Mouse (Mus musculus) MEL (cell line): ENCODE data around the gene Ptpa. TPM values are rescaled to one million over a fixed set of nuclear protein-coding genes. Genes with fewer than 3 reads are reported as not detected.

ENCODE experiments used
- DNase-seq: peaks from one replicate; pipeline ENCODE4 v3.0.0; 2011; ENCODE audit warnings: low read depth, low spot score
- H3K27ac ChIP-seq: 2 replicates; pipeline ENCODE4 v1.5.1; 2012; ENCODE audit warnings: low read depth, mild to moderate bottlenecking, control low read depth, low read length, moderate library complexity; ENCODE audit not compliant: control insufficient read depth
- H3K27me3 ChIP-seq, 2 experiments: fragments of 150-350 bp in 1 of 2; sonication (generic) in 1 of 2; 2 replicates each; pipeline ENCODE4 v1.6.1; 2012; ENCODE audit warnings: low read length in 2 of 2, mild to moderate bottlenecking in 2 of 2, improper control_type of control experiment in 1 of 2, moderate library complexity in 1 of 2; ENCODE audit not compliant: insufficient read depth in 2 of 2, control insufficient read depth in 1 of 2
- H3K36me3 ChIP-seq, 2 experiments: 2 replicates each; pipeline ENCODE4 v1.6.1; 2012 to 2014; ENCODE audit warnings: low read length in 2 of 2, improper control_type of control experiment in 1 of 2, inconsistent platforms in 1 of 2, mild to moderate bottlenecking in 1 of 2; ENCODE audit not compliant: insufficient read depth in 2 of 2, control insufficient read depth in 1 of 2
- H3K4me1 ChIP-seq, 2 experiments: fragments of 150-350 bp in 1 of 2; sonication (generic) in 1 of 2; 2 replicates each; pipeline ENCODE4 v1.6.1; 2012; ENCODE audit warnings: low read length in 2 of 2, improper control_type of control experiment in 1 of 2, mild to moderate bottlenecking in 1 of 2; ENCODE audit not compliant: insufficient read depth in 2 of 2, control insufficient read depth in 1 of 2
- H3K4me3 ChIP-seq, 2 experiments: fragments of 150-350 bp in 1 of 2; sonication (generic) in 1 of 2; 2 replicates each; pipeline ENCODE4 v1.5.1; 2012; ENCODE audit warnings: low read depth in 2 of 2, low read length in 2 of 2, mild to moderate bottlenecking in 2 of 2, moderate library complexity in 2 of 2, control low read depth in 1 of 2, improper control_type of control experiment in 1 of 2; ENCODE audit not compliant: control insufficient read depth in 1 of 2, insufficient read depth in 1 of 2
- H3K79me2 ChIP-seq: 2 replicates; pipeline ENCODE4 v1.6.1; 2012; ENCODE audit warnings: mild to moderate bottlenecking, low read length, moderate library complexity; ENCODE audit not compliant: control insufficient read depth, poor library complexity, insufficient read depth
- H3K9ac ChIP-seq: 2 replicates; pipeline ENCODE4 v1.6.1; 2012; ENCODE audit warnings: low read depth, mild to moderate bottlenecking, control low read depth, low read length, moderate library complexity; ENCODE audit not compliant: control insufficient read depth, poor library complexity, severe bottlenecking
- H3K9me3 ChIP-seq: fragments of 150-350 bp; sonication (generic); replicated peaks from 2 replicates; pipeline ENCODE4 v1.6.1; 2012; ENCODE audit warnings: mild to moderate bottlenecking, low read length, improper control_type of control experiment, moderate library complexity; ENCODE audit not compliant: insufficient read depth
- CTCF ChIP-seq, 3 experiments: IDR thresholded peaks in 2 of 3; conservative IDR thresholded peaks in 1 of 3; 2 replicates each; pipeline ENCODE4 v1.5.1; 2011 to 2012; ENCODE audit warnings: low read length in 3 of 3, low read depth in 2 of 3, mild to moderate bottlenecking in 2 of 3, improper control_type of control experiment in 1 of 3, inconsistent platforms in 1 of 3, mixed read lengths in 1 of 3, moderate library complexity in 1 of 3; ENCODE audit not compliant: control insufficient read depth in 1 of 3, insufficient read depth in 1 of 3, poor library complexity in 1 of 3, severe bottlenecking in 1 of 3
- E2F4 ChIP-seq: IDR thresholded peaks from 2 replicates; pipeline ENCODE4 v1.6.1; 2011; ENCODE audit warnings: low read depth, low read length, improper control_type of control experiment, borderline replicate concordance
- EP300 ChIP-seq, 2 experiments: IDR thresholded peaks; 2 replicates each; pipeline ENCODE4 v1.6.1; 2011; ENCODE audit warnings: improper control_type of control experiment in 2 of 2, low read length in 2 of 2, low read depth in 1 of 2, mild to moderate bottlenecking in 1 of 2
- ETS1 ChIP-seq: IDR thresholded peaks from 2 replicates; pipeline ENCODE4 v1.6.1; 2012; ENCODE audit warnings: low read depth, mild to moderate bottlenecking, inconsistent platforms, low read length, improper control_type of control experiment, moderate library complexity
- GABPA ChIP-seq: IDR thresholded peaks from 2 replicates; pipeline ENCODE4 v1.6.1; 2012; ENCODE audit warnings: low read depth, mild to moderate bottlenecking, inconsistent platforms, low read length, improper control_type of control experiment, moderate library complexity
- HCFC1 ChIP-seq: IDR thresholded peaks from 2 replicates; pipeline ENCODE4 v1.6.1; 2012; ENCODE audit warnings: low read depth, mild to moderate bottlenecking, inconsistent platforms, low read length, improper control_type of control experiment, moderate library complexity
- MAX ChIP-seq: IDR thresholded peaks from 2 replicates; pipeline ENCODE4 v1.6.1; 2011; ENCODE audit warnings: low read length, improper control_type of control experiment
- MAZ ChIP-seq: IDR thresholded peaks from 2 replicates; pipeline ENCODE4 v1.6.1; 2012; ENCODE audit warnings: low read depth, mild to moderate bottlenecking, inconsistent platforms, low read length, improper control_type of control experiment
- MEF2A ChIP-seq: IDR thresholded peaks from 2 replicates; pipeline ENCODE4 v1.6.1; 2014; ENCODE audit warnings: low read depth, mild to moderate bottlenecking, inconsistent platforms, low read length, improper control_type of control experiment; ENCODE audit not compliant: poor library complexity, insufficient replicate concordance, severe bottlenecking; ENCODE audit errors: extremely low read depth
- MXI1 ChIP-seq: IDR thresholded peaks from 2 replicates; pipeline ENCODE4 v1.6.1; 2011; ENCODE audit warnings: mild to moderate bottlenecking, low read depth, low read length, improper control_type of control experiment
- NELFE ChIP-seq: IDR thresholded peaks from 2 replicates; pipeline ENCODE4 v1.6.1; 2011; ENCODE audit warnings: low read depth, low read length, improper control_type of control experiment
- NRF1 ChIP-seq: IDR thresholded peaks from 2 replicates; pipeline ENCODE4 v1.6.1; 2014; ENCODE audit warnings: low read depth, mild to moderate bottlenecking, inconsistent platforms, low read length, improper control_type of control experiment, moderate library complexity; ENCODE audit not compliant: poor library complexity, insufficient read depth, severe bottlenecking
- POLR2AphosphoS5 ChIP-seq: IDR thresholded peaks from 2 replicates; pipeline ENCODE4 v1.6.1; 2012; ENCODE audit warnings: low read depth, borderline replicate concordance, mild to moderate bottlenecking, inconsistent platforms, low read length, moderate library complexity, mixed read lengths
- SIN3A ChIP-seq: IDR thresholded peaks from 2 replicates; pipeline ENCODE4 v1.6.1; 2012; ENCODE audit warnings: low read length, improper control_type of control experiment, inconsistent platforms
- TBP ChIP-seq: IDR thresholded peaks from 2 replicates; pipeline ENCODE4 v1.8.0; 2011; ENCODE audit warnings: low read depth, low read length, improper control_type of control experiment
- TCF12 ChIP-seq: IDR thresholded peaks from 2 replicates; pipeline ENCODE4 v1.6.1; 2014; ENCODE audit warnings: low read depth, mild to moderate bottlenecking, inconsistent platforms, low read length, improper control_type of control experiment, moderate library complexity
- UBTF ChIP-seq: IDR thresholded peaks from 2 replicates; pipeline ENCODE4 v1.6.1; 2012; ENCODE audit warnings: low read depth, mild to moderate bottlenecking, inconsistent platforms, low read length, improper control_type of control experiment, moderate library complexity, borderline replicate concordance; ENCODE audit not compliant: insufficient read depth
- USF1 ChIP-seq: IDR thresholded peaks from 2 replicates; pipeline ENCODE4 v1.6.1; 2014; ENCODE audit warnings: low read depth, mild to moderate bottlenecking, inconsistent platforms, low read length, improper control_type of control experiment, moderate library complexity
- ZC3H11A ChIP-seq: IDR thresholded peaks from 2 replicates; pipeline ENCODE4 v1.6.1; 2012; ENCODE audit warnings: low read depth, mild to moderate bottlenecking, inconsistent platforms, low read length, improper control_type of control experiment
- ZMIZ1 ChIP-seq: IDR thresholded peaks from 2 replicates; pipeline ENCODE4 v1.6.1; 2012; ENCODE audit warnings: low read depth, mild to moderate bottlenecking, inconsistent platforms, low read length, improper control_type of control experiment, moderate library complexity
- polyA plus RNA-seq, 2 experiments: library from polyadenylated mRNA; stranded (reverse) in 1 of 2; unstranded in 1 of 2; fragments of >175 nt in 1 of 2; fragments of >200 nt in 1 of 2; gene quantifications; 2 replicates each; pipeline versions ENCODE4 v1.2.1 to v1.2.4; 2012; ENCODE audit warnings: low replicate concordance in 2 of 2, low read depth in 1 of 2; ENCODE audit not compliant: insufficient read length in 2 of 2, insufficient read depth in 1 of 2, missing spikeins in 1 of 2
- total RNA-seq: library from RNA; depleted of rRNA; stranded (reverse); fragments of 300-350 nt; gene quantifications from 2 replicates; pipeline ENCODE4 v1.2.3, GENCODE M21; 2012

Ptpa gene
- total and polyA plus RNA-seq, 3 experiments: 159 to 382 TPM; not detected in 1

- Histone ChIP-seq H3K4me3 (peak overlapping the region; percentile 77 to 83), H3K9ac (peak overlapping the region; percentile 89), H3K4me1 (peaks cover 0 to 6% of the 10 kb centered on the region in 2 experiments; a peak in 2 of 4 replicates), H3K36me3 (peaks cover 0 to 3% of the 10 kb centered on the region in 2 experiments; a peak in 2 of 4 replicates), H3K27me3 (no peaks in the 10 kb centered on the region), H3K9me3 (no peaks in the 10 kb centered on the region), H3K79me2 (peaks cover 11% of the 10 kb centered on the region), H3K27ac (peak overlapping the region; percentile 66)
- peak; percentile 89 for DNase-seq
- no peak for TF ChIP-seq GABPA
- peak; percentile 94 for TF ChIP-seq NRF1
- no peak for TF ChIP-seq POLR2AphosphoS5
- 0 out of 2 replicates have a peak, but pooled peaks have one; percentile 8 for TF ChIP-seq MAX
- TF ChIP-seq TBP: no peak
- TF ChIP-seq MXI1: peak; percentile 14; the same call in 1 of the 2 replicates
- no peak for TF ChIP-seq MEF2A
- TF ChIP-seq ZMIZ1: peak; percentile 68
- peak; percentile 25; the same call in 1 of the 2 replicates for TF ChIP-seq HCFC1
- TF ChIP-seq ZC3H11A: no peak
- no peak for TF ChIP-seq E2F4
- TF ChIP-seq MAZ: 0 out of 2 replicates have a peak, but pooled peaks have one; percentile 26
- TF ChIP-seq CTCF (IDR thresholded peaks at IDR 0.05 in 2 of 3, conservative IDR thresholded peaks at IDR 0.05 in 1 of 3; ENCODE audit: control insufficient read depth in 1 of 3, insufficient read depth in 1 of 3, low read depth in 2 of 3, low read length in 3 of 3, poor library complexity in 1 of 3, severe bottlenecking in 1 of 3): 0 out of 6 replicates have a peak, but pooled peaks of 1 of the 3 experiments have one; percentile 2
- no peak for TF ChIP-seq EP300 (IDR thresholded peaks at IDR 0.05; ENCODE audit: low read depth in 1 of 2, low read length in 2 of 2)
- peak; percentile 10; the same call in 1 of the 2 replicates for TF ChIP-seq SIN3A
- TF ChIP-seq TCF12: peak; percentile 16; the same call in 1 of the 2 replicates
- 0 out of 2 replicates have a peak, but pooled peaks have one; percentile 14 for TF ChIP-seq ETS1
- TF ChIP-seq NELFE: peak; percentile 81
- no peak for TF ChIP-seq UBTF
- no peak for TF ChIP-seq USF1
These were observed 23.1 kb upstream of the Ptpa start for GRCm38 (mm10) chr2:30392577-30393369.
